Mouse (Mus musculus) stomach, postnatal 0 days (tissue): ENCODE measurements around the gene Zmiz1. TPM values are rescaled to one million over a fixed set of nuclear protein-coding genes. Genes with fewer than 3 reads are reported as not detected.

Experiments used
- ATAC-seq: fragments of 200-750 bp; cut with Nextera tagmentation; 2 replicates; pipeline ENCODE4 v1.8.0; 2017; ENCODE audit not compliant: low FRiP score, low TSS enrichment
- DNase-seq: peaks from one replicate; pipeline ENCODE4 v3.0.0-alpha.2; 2016; ENCODE audit warnings: low spot score
- H3K27ac ChIP-seq: fragments of 300-500 bp; sonication (generic); replicated peaks from 2 replicates; pipeline ENCODE4 v1.5.1; 2014; ENCODE audit warnings: mild to moderate bottlenecking, control low read depth
- H3K27me3 ChIP-seq: fragments of 300-500 bp; sonication (generic); 2 replicates; pipeline ENCODE4 v1.6.1; 2014; ENCODE audit warnings: low read length; ENCODE audit not compliant: control insufficient read depth, insufficient read depth
- H3K36me3 ChIP-seq: fragments of 300-500 bp; sonication (generic); 2 replicates; pipeline ENCODE4 v1.6.1; 2014; ENCODE audit warnings: low read length, mixed read lengths; ENCODE audit not compliant: control insufficient read depth, insufficient read depth
- H3K4me1 ChIP-seq: fragments of 300-500 bp; sonication (generic); replicated peaks from 2 replicates; pipeline ENCODE4 v1.6.1; 2014; ENCODE audit warnings: antibody characterized with exemption; ENCODE audit not compliant: control insufficient read depth, insufficient read depth
- H3K4me2 ChIP-seq: fragments of 300-500 bp; sonication (generic); replicated peaks from 2 replicates; pipeline ENCODE4 v1.6.1; 2014; ENCODE audit warnings: low read depth, mild to moderate bottlenecking, control low read depth, moderate library complexity
- H3K4me3 ChIP-seq: fragments of 300-500 bp; sonication (generic); 2 replicates; pipeline ENCODE4 v1.5.1; 2014; ENCODE audit warnings: low read depth, low read length, control low read depth
- H3K9ac ChIP-seq: fragments of 300-500 bp; sonication (generic); 2 replicates; pipeline ENCODE4 v1.6.1; 2014; ENCODE audit warnings: mild to moderate bottlenecking, low read length, control low read depth, mixed read lengths
- H3K9me3 ChIP-seq: fragments of 300-500 bp; sonication (generic); 2 replicates; pipeline ENCODE4 v1.6.1; 2016; ENCODE audit warnings: low read length; ENCODE audit not compliant: control insufficient read depth
- CTCF ChIP-seq: IDR thresholded peaks from 2 replicates; pipeline ENCODE4 v1.5.1; 2016; ENCODE audit warnings: antibody characterized with exemption, low read depth, mild to moderate bottlenecking, moderate library complexity
- EP300 ChIP-seq: optimal IDR thresholded peaks from 2 replicates; pipeline ENCODE3; 2016; ENCODE audit warnings: antibody characterized with exemption
- WGBS: fragments of 180-500 bp; shearing (Covaris S2); extraction: QIAGEN DNeasy Blood & Tissue Kit; methylation state at CpG from one replicate; pipeline ENCODE4 v1.1.7; 2014; 5-methylcytosine and 5-hydroxymethylcytosine counted together
- polyA plus RNA-seq: library from polyadenylated mRNA; unstranded; fragments of >200 nt; fragmentation: Nextera tagmentation; extraction: Ambion mirVana; gene quantifications from 2 replicates; pipeline ENCODE4 v1.2.1, GENCODE M21; 2015

Zmiz1 gene
- polyA plus RNA-seq, 1 experiment from 2014 or later = 13.0 TPM

DNA sequence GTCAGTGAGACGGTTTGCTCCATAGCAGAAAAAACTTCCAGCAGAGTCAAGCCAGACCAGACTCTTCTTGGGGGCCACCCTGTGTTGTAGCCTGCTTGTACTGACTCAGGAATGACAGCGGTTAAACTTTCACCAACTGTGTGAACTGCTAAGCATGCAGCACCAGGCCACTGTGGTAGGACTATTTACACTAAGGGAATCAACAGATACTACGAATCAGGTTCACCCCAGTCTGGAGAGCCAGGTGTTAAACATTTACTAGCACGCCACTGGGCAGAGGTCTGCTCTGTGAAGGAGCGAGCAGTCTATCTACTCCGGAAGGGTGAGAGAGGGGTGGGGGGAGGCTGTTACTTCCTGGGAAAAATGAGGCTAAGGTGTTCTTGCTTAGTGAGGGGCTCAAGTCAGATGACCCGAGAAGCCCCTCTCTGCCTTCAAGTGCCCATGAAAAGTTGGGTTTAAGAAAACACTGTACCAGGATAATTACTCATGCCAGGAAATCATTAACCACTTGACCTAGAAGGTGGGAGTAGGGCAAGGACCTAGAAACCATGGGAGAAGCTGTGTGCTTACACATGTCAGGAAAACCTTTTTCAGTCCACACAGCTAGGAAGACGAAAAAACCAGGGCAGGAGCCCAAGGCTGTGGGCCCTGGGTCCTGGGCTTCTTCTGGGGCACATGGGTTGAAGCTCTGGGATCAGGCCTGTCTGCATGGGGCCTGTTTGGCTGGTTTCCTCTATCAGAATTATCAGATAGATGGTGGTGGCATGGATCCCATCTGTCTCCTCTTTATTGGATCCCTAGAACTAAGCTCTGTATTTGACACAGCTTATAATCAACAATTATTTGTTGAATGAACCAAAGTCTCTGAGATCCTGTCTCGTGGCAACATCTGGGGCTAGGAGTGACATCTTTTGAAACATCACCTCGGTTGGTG is 7.0 kb upstream of the Zmiz1 start:
- no peaks in the 10 kb centered on the region for H3K27me3 ChIP-seq
- WGBS = 35% methylated on average over 10 of the region's 10 CpGs
- no peak for TF ChIP-seq EP300
- TF ChIP-seq CTCF = no peak
- H3K4me2 ChIP-seq = no peak overlapping the region
- DNase-seq (peak; percentile 81), ATAC-seq (peak; percentile 89)
- no peaks in the 10 kb centered on the region for H3K36me3 ChIP-seq
- H3K9me3 ChIP-seq = no peaks in the 10 kb centered on the region
- 0 out of 2 replicates have a peak, but pooled peaks cover 3% of the 10 kb centered on the region for H3K4me1 ChIP-seq
- H3K27ac ChIP-seq = peak overlapping the region; percentile 86
- 0 out of 2 replicates have a peak overlapping the region, but pooled peaks have one; percentile 18 for H3K9ac ChIP-seq
- H3K4me3 ChIP-seq = no peak overlapping the region

DNA sequence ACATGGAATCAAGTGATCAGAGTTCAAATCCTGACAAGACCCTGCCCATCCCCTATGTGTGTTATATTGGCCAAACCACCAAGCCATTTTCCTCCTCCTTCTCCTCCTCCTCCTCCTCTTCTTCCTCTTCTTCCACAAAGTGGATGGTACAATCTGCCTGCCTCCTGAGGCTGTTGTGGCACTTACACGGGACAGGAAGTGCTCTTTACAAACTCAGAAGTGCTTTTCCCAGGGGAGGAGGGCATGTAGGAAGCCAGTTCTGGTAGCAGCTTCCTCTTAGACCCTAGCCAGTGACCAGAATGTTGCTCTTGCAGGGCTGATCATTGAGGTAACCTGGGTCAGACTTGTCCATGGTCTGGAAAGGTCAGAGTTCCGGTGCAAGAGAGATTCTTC is 6.4 kb upstream of the Zmiz1 start:
- H3K9ac ChIP-seq = no peak overlapping the region
- H3K4me2 ChIP-seq = no peak overlapping the region
- no peaks in the 10 kb centered on the region for H3K36me3 ChIP-seq
- TF ChIP-seq EP300 = no peak
- ATAC-seq = no peak
- H3K27me3 ChIP-seq = no peaks in the 10 kb centered on the region
- peak overlapping the region; percentile 86 for H3K27ac ChIP-seq
- 41% methylated on average over 2 of the region's 2 CpGs for WGBS
- H3K4me3 ChIP-seq = no peak overlapping the region
- H3K4me1 ChIP-seq = 0 out of 2 replicates have a peak, but pooled peaks cover 3% of the 10 kb centered on the region
- DNase-seq = no peak
- no peaks in the 10 kb centered on the region for H3K9me3 ChIP-seq

DNA sequence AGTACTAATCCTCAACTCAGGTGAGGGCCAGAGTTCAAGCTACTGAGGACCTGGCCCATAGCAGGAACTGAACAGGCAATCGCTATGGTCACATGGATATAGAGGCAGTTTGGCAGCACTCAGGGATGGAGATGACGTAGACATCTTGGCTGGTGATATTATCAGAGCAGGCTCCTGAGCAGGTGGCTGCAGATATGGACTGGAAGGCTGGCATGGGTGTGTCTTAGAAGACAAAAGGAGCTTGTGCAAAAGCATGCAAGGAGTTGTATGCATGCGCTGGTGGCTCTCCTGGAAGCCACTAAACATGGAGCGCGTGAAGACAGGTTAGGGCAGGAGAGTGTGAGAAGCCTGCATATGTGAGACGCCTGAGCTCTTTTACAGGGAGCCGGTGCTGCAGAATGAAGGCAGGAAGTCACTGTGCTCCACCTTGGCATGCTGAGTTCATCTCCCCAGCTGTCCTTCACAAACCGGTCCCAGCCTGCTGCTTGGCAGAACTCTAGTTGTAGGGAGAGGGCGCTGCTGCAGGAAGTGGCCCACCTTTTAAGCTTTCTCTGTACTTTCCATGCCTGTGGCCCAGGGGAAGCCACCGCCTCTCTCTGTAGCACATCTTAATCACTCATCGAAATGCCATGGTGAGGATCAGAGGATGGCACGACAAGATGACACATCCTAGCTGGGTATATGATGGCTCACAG is 4.8 kb upstream of the Zmiz1 start:
- no peak overlapping the region; the same call in 1 of the 2 replicates for H3K9ac ChIP-seq
- no peaks in the 10 kb centered on the region for H3K27me3 ChIP-seq
- no peaks in the 10 kb centered on the region for H3K36me3 ChIP-seq
- no peak overlapping the region for H3K4me2 ChIP-seq
- WGBS = 51% methylated on average over 12 of the region's 12 CpGs
- H3K27ac ChIP-seq = peak overlapping the region; percentile 65
- TF ChIP-seq CTCF (peak; percentile 51), EP300 (no peak)
- no peaks in the 10 kb centered on the region for H3K9me3 ChIP-seq
- no peak overlapping the region for H3K4me3 ChIP-seq
- ATAC-seq = peak; percentile 11; the same call in 1 of the 2 replicates
- peak; percentile 58 for DNase-seq
- H3K4me1 ChIP-seq = 0 out of 2 replicates have a peak, but pooled peaks cover 3% of the 10 kb centered on the region

DNA sequence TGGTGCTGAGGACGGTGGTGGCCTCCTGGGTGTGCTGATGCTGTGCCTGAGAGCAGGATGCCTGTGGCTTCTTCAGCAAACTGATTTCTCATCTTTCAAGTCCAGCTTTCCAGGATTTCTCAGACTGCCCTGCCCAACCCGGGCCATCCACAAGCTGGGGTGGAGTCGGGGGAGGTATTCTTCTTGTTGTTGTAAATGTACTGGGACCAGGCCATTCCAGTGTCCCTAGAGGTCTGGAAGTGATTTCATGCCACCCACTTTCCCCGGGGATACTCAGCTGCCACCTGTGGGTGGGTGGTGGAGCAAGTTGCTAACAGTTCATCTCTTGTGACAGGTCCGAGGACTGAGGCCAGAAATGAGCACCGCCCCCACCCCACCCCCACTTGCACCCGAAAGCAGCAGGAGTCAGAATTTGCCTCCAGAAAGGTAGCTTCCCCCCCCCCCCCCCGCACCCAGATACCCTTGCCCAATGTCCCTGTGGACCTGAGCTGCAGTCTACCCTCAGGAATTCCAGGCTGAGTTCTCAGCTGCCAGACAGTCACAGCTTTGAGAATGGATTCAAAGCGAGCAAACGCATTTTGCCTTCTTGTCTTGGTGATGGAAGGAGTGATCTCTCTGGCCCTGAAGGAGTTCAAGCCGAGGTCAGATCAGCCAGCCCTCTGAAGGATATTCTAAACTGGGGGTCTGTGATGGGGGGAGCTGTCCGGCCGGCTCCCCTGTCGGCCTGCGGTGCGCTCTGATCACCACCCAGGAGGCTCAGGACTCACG is 2.1 kb upstream of the Zmiz1 start:
- Histone ChIP-seq H3K4me2 (peak overlapping the region; percentile 81), H3K4me1 (peaks cover 8% of the 10 kb centered on the region), H3K4me3 (peak overlapping the region; percentile 95), H3K27me3 (no peaks in the 10 kb centered on the region), H3K36me3 (no peaks in the 10 kb centered on the region), H3K9me3 (no peaks in the 10 kb centered on the region), H3K27ac (peak overlapping the region; percentile 99), H3K9ac (peak overlapping the region; percentile 76)
- ATAC-seq = no peak
- peak; percentile 64 for DNase-seq
- 5% methylated on average over 17 of the region's 17 CpGs for WGBS
- TF ChIP-seq EP300 (no peak), CTCF (peak; percentile 53)

DNA sequence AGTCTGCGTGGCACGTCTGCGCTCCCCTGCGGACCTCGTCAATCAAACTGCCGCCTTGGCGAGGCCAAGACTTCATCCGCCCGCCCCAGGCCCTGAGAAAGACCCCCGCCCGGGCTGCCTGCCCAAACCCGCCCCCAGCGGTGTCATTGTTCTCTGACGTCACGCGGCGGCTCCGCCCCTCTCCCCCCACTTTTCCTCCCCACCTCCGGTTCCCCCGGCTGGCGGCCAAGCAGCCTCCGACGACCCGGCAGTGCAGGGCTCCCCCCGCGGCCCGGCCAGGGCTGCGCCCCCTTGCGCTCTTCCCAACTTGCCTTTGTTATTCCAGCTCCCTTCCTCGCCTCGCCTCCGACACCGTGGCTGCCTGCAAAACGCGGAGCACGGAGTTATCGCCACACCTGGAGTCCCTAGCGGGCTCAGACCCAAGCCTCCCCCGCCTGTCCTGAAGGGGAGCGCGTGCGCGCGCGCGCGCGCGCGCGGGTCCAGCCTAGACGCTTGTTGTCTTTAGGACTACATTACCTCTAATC is 1.5 kb upstream of the Zmiz1 start:
- peaks cover 9% of the 10 kb centered on the region for H3K4me1 ChIP-seq
- peak; percentile 83 for TF ChIP-seq CTCF
- TF ChIP-seq EP300 = peak; percentile 94
- peak; percentile 81 for ATAC-seq

More for the DNA sequence above, 1.5 kb upstream of the Zmiz1 start:
- peak overlapping the region; percentile 81 for H3K4me2 ChIP-seq
- H3K36me3 ChIP-seq = no peaks in the 10 kb centered on the region
- under 1% methylated on average over 50 of the region's 52 CpGs for WGBS
- DNase-seq = peak; percentile 99
- H3K9ac ChIP-seq = peak overlapping the region; percentile 76
- H3K27ac ChIP-seq = peak overlapping the region; percentile 99
- H3K27me3 ChIP-seq = no peaks in the 10 kb centered on the region
- H3K4me3 ChIP-seq = peak overlapping the region; percentile 95
- H3K9me3 ChIP-seq = no peaks in the 10 kb centered on the region
